Mouse (Mus musculus): ENCODE measurements at regions not wholly inside any gene's neighbourhood (a gene's known extent, or its start where the extent isn't known, plus 50 kb on each side); places are given as distances from the start of the nearest gene placed in this dataset.

DNA sequence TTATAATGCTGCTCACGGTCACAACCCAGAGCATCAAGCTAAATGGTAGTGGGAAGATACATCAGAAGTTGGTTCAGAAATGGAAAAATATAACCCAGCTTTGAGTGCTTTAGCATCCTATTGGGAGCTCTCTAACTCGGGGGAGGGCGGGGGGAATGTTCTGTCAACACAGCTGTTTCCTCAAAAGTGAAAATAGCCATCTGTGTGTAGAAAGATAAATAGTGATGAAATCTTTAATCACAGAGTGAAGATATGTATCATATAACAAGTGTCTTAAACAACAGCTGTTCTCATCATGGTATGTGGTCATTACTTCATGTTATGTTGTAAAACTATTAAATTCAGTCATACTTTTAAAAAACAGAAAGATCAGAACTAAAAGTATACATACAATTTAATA is 248.4 kb upstream of the Siglech start:
- DNase-seq (ENCODE audit: extremely low read depth, insufficient read length, low spot score), result no peak

DNA sequence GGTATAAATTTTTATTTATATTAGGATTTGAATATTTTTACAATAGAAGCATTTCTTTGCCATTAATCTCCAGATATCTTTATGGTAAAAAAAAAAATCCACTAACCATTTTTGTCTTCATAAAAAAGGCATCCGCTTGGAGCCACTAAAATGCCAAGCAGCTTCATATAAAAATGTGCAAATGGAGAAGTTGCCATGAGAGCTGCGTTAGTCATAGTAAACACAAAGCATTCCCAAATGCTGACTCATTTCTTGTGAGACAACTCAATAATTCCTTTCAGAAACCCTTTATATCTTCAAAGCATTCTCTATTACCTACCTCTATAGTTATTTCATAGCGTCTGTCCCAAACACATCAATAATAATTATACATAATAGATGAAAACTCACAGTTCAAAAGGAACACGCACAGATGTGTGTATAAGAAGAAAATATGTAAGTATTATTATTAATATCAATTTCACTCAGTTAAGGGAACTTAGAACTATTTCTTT is 228.1 kb upstream of the Siglech start:
- DNase-seq (ENCODE audit: extremely low read depth, insufficient read length, low spot score), result peak; percentile 30

DNA sequence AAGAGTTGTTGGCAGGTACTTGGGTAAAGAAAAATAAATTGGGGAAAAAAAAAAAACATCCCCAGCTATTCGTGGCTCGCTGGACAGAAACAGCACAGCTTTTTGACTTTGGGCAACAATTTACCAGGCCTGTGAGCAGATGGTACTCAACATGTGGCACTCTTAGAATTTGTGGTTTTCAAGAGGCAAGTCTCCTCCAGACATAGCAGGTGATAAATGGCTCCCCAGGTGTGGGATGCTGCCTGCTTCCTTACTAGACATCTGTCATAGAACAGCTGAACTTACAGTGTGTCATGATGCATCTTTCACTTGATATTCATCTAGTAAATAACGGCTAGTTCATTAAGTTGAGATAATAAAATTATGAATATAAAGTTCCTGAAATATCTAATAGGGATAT is 218.8 kb upstream of the Siglech start:
- no peak for DNase-seq (ENCODE audit: extremely low read depth, insufficient read length, low spot score)

DNA sequence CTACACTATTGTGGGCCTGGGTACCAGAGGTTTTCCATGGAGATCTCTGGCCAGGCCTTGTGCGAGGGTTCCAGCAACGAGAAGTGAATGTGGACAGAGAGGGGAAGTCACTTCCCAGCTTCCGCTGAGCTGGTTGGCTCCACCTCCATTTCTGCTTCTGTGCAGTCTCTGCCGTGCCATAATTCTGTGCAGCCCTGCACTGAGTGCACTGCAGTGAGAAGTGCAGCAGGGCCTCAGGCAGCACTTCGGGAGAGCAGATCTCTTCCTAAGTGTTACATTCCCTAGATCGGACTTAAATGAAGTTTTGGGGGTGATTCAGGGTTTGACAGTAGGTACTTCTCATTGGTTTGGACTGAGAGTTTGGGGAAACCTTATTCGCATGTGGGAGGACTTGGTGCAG is 194.6 kb upstream of the Siglech start:
- DNase-seq (ENCODE audit: extremely low read depth, insufficient read length, low spot score), result no peak

DNA sequence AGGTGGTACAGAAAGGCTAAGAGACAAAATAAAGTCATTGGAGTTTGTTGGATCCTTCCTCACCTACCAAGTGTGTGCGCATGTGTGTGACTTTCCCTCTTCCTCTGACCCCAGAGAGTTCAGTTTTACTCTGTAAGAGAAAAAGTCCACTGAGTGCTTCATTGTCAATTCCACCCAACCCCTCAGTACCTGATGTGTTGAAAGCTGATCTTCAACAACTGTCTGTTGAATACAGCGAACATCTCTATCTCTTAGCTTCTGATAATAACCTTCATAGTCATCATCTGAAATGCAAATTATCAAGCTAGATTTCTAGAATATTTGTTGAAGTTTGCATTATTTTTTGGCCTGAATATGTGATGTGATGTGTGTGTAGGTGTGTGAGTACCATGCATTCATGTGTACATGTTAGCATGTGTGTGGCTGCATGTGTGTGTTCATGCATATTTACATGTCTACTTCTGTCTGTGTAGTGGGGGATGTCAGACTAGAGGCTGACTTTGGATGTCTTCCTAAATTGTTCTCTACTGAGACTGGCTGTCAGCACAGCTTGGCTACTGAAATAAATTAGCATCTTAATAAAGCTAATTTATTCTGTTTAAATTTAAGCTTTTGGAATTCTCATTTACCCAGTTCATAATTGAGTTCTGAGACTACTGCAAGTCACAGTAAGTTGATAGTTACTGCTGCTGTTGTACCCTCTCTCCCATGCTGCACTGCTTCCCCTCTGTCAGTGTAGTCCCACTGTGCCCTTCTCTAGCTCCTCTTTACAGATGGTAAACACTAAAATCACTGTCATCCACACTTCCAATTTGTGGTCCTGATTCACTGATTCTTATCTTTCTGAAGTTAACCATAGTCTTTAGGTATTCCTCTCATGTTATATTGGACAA is 186.7 kb upstream of the Siglech start:
- no peak for DNase-seq (ENCODE audit: extremely low read depth, insufficient read length, low spot score)

All from 3134 (cell line).